Mouse (Mus musculus): Measurements from ENCODE around the gene Zfp784. TPM values are rescaled to one million over a fixed set of nuclear protein-coding genes. Genes with fewer than 3 reads are reported as not detected.
A peak's percentile ranks its signal among the peaks of the same experiment; 100 is the strongest.

Gene Zfp784
- polyA plus RNA-seq, 1 experiment from 2014 or later: 6.0 TPM

- no peaks in the 10 kb centered on the region for H3K9me3 ChIP-seq
- H3K4me2 ChIP-seq (replicated peaks): peak overlapping the region; percentile 80; the same call in 1 of the 2 replicates
- 62% methylated on average over 59 of the region's 59 CpGs for WGBS
- H3K27ac ChIP-seq: no peak overlapping the region
- no peak for ATAC-seq
- H3K36me3 ChIP-seq: peaks cover 17% of the 10 kb centered on the region; the same call in 1 of the 2 replicates
- no peak overlapping the region for H3K4me3 ChIP-seq (replicated peaks)
- no peaks in the 10 kb centered on the region for H3K27me3 ChIP-seq (replicated peaks)
- peaks cover 16% of the 10 kb centered on the region for H3K4me1 ChIP-seq (replicated peaks)
- H3K9ac ChIP-seq: no peak overlapping the region
Measured at GRCm38 (mm10) chr7:4993999-4994788, 44.1 kb downstream of the Zfp784 start.

- Histone ChIP-seq H3K4me2 (replicated peaks) (no peak overlapping the region), H3K4me1 (replicated peaks) (peaks cover 16% of the 10 kb centered on the region), H3K27ac (no peak overlapping the region), H3K36me3 (peaks cover 17% of the 10 kb centered on the region; the same call in 1 of the 2 replicates), H3K9ac (no peak overlapping the region), H3K4me3 (replicated peaks) (no peak overlapping the region), H3K9me3 (no peaks in the 10 kb centered on the region), H3K27me3 (replicated peaks) (no peaks in the 10 kb centered on the region)
- ATAC-seq: no peak
- WGBS: 49% methylated on average over 53 of the region's 55 CpGs
Measured at GRCm38 (mm10) chr7:4993347-4993998, 44.8 kb downstream of the Zfp784 start.

- H3K9ac ChIP-seq: no peak overlapping the region
- no peaks in the 10 kb centered on the region for H3K27me3 ChIP-seq (replicated peaks)
- ATAC-seq: peak; percentile 61; the same call in 1 of the 2 replicates
- H3K4me3 ChIP-seq (replicated peaks): no peak overlapping the region
- H3K9me3 ChIP-seq: no peaks in the 10 kb centered on the region
- no peaks in the 10 kb centered on the region for H3K4me1 ChIP-seq (replicated peaks)
- 46% methylated on average over 2 of the region's 2 CpGs for whole genome bisulfite sequencing
- no peak overlapping the region for H3K4me2 ChIP-seq (replicated peaks)
- H3K36me3 ChIP-seq: peaks cover 10% of the 10 kb centered on the region; the same call in 1 of the 2 replicates
- H3K27ac ChIP-seq: no peak overlapping the region
Measured at GRCm38 (mm10) chr7:4988250-4988649, 50.0 kb downstream of the Zfp784 start.

Other genes starting within 250 kb of the Zfp784 start
- 40.4 and 40.6 TPM in 2 replicates for gene Tmem238, start 248.8 kb downstream of the Zfp784 start, polyA plus RNA-seq (2015; fragmentation: Nextera tagmentation; extraction: Ambion mirVana)
- gene Rpl28, start 245.6 kb downstream of the Zfp784 start, polyA plus RNA-seq (2015; fragmentation: Nextera tagmentation; extraction: Ambion mirVana): 328 and 339 TPM in 2 replicates
- gene Ube2s, start 225.9 kb downstream of the Zfp784 start, polyA plus RNA-seq (2015; fragmentation: Nextera tagmentation; extraction: Ambion mirVana): 303 and 321 TPM in 2 replicates
- gene Shisa7, start 193.8 kb downstream of the Zfp784 start, polyA plus RNA-seq (2015; fragmentation: Nextera tagmentation; extraction: Ambion mirVana): 0.21 and 0.27 TPM in 2 replicates
- 9.7 and 15.5 TPM in 2 replicates for gene Isoc2b, start 168.2 kb downstream of the Zfp784 start, polyA plus RNA-seq (2015; fragmentation: Nextera tagmentation; extraction: Ambion mirVana)
- 0.68 and 1.0 TPM in 2 replicates for gene Isoc2a, start 161.3 kb downstream of the Zfp784 start, polyA plus RNA-seq (2015; fragmentation: Nextera tagmentation; extraction: Ambion mirVana)
- not detected in 2 replicates for gene Gm36210, start 131.9 kb downstream of the Zfp784 start, polyA plus RNA-seq (2015; fragmentation: Nextera tagmentation; extraction: Ambion mirVana)
- 2.9 and 3.4 TPM in 2 replicates for gene Zfp628, start 123.2 kb downstream of the Zfp784 start, polyA plus RNA-seq (2015; fragmentation: Nextera tagmentation; extraction: Ambion mirVana)
- gene Nat14, start 116.4 kb downstream of the Zfp784 start, polyA plus RNA-seq (2015; fragmentation: Nextera tagmentation; extraction: Ambion mirVana): 3.0 and 3.5 TPM in 2 replicates
- 2.7 and 3.5 TPM in 2 replicates for gene Ssc5d, start 112.7 kb downstream of the Zfp784 start, polyA plus RNA-seq (2015; fragmentation: Nextera tagmentation; extraction: Ambion mirVana)
- gene Sbk2, start 74.0 kb downstream of the Zfp784 start, polyA plus RNA-seq (2015; fragmentation: Nextera tagmentation; extraction: Ambion mirVana): 0.23 and 0.39 TPM in 2 replicates
- gene Sbk3, start 67.3 kb downstream of the Zfp784 start, polyA plus RNA-seq (2015; fragmentation: Nextera tagmentation; extraction: Ambion mirVana): not detected in 2 replicates
- 22.2 and 24.6 TPM in 2 replicates for gene Zfp579, start 42.3 kb downstream of the Zfp784 start, polyA plus RNA-seq (2015; fragmentation: Nextera tagmentation; extraction: Ambion mirVana)
- 20.2 and 21.4 TPM in 2 replicates for gene Zfp524, start 24.0 kb downstream of the Zfp784 start, polyA plus RNA-seq (2015; fragmentation: Nextera tagmentation; extraction: Ambion mirVana)
- 37.0 and 38.5 TPM in 2 replicates for gene Fiz1, start 23.7 kb downstream of the Zfp784 start, polyA plus RNA-seq (2015; fragmentation: Nextera tagmentation; extraction: Ambion mirVana)
- 1.6 TPM in 2 replicates for gene Gm44973, start 22.9 kb downstream of the Zfp784 start, polyA plus RNA-seq (2015; fragmentation: Nextera tagmentation; extraction: Ambion mirVana)
- 5.5 and 5.6 TPM in 2 replicates for gene Zfp865, start 18.1 kb downstream of the Zfp784 start, polyA plus RNA-seq (2015; fragmentation: Nextera tagmentation; extraction: Ambion mirVana)
- 13.4 TPM in 2 replicates for gene Ccdc106, start 17.9 kb downstream of the Zfp784 start, polyA plus RNA-seq (2015; fragmentation: Nextera tagmentation; extraction: Ambion mirVana)
- not detected in 2 replicates for gene 4632433K11Rik, start 4.3 kb downstream of the Zfp784 start, polyA plus RNA-seq (2015; fragmentation: Nextera tagmentation; extraction: Ambion mirVana)
- 22.2 and 25.0 TPM in 2 replicates for gene Zfp580, start 13.1 kb upstream of the Zfp784 start, polyA plus RNA-seq (2015; fragmentation: Nextera tagmentation; extraction: Ambion mirVana)
- 126 and 130 TPM in 2 replicates for gene U2af2, start 23.7 kb upstream of the Zfp784 start, polyA plus RNA-seq (2015; fragmentation: Nextera tagmentation; extraction: Ambion mirVana)
- 62.4 and 66.5 TPM in 2 replicates for gene Epn1, start 41.8 kb upstream of the Zfp784 start, polyA plus RNA-seq (2015; fragmentation: Nextera tagmentation; extraction: Ambion mirVana)
- not detected in 2 replicates for gene Rfpl4, start 78.5 kb upstream of the Zfp784 start, polyA plus RNA-seq (2015; fragmentation: Nextera tagmentation; extraction: Ambion mirVana)
- gene Rasl2-9, start 87.5 kb upstream of the Zfp784 start, polyA plus RNA-seq (2015; fragmentation: Nextera tagmentation; extraction: Ambion mirVana): 0.31 and 0.56 TPM in 2 replicates
- not detected in 2 replicates for gene Vmn1r55, start 111.2 kb upstream of the Zfp784 start, polyA plus RNA-seq (2015; fragmentation: Nextera tagmentation; extraction: Ambion mirVana)
- gene Vmn1r56, start 158.3 kb upstream of the Zfp784 start, polyA plus RNA-seq (2015; fragmentation: Nextera tagmentation; extraction: Ambion mirVana): not detected in 2 replicates
- gene Vmn1r57, start 180.0 kb upstream of the Zfp784 start, polyA plus RNA-seq (2015; fragmentation: Nextera tagmentation; extraction: Ambion mirVana): not detected in 2 replicates